Mouse (Mus musculus): ENCODE results near the gene Ttc12.

Ttc12 gene

DNA sequence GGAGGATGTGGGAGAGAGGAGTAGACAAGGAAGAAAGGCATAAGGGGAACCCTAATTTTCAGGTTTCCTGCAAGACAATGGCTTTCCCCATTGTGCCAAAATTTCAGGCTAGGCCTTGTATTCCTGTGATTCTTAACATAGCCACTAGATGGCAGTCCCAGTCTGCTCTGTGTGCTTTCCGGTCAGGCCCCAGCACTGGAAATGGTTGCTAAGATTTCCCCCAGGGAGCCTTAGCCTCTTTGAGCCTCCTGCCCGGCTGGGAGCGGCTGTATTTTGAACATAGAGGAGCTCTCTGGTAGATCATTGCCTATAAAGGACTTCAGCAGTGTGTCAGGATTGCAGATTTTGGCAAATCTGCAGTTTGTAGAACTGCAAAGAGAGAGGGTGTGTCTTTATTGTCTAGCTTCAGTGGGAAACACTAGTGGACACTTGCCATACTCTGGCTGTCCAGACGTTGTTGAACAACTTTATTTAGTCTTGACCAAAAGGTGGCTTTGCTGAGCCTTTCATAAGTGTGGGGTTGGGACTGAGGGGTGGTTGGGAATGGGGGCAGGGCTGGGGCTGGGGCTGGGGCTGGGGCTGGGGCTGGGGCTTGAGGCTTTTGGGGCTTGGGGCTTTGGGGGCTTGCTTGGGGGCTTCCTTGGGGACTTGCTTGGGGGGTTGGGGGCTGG, 8.1 kb upstream of the Ttc12 start:
- in situ Hi-C loops (cut with MboI, MseI), result loop anchor here (5.0 to 25.0 kb wide), 5 partner anchors 532 to 1268 kb away; partner anchors contain the start of gene Htr3b (in 1 of the 2)

DNA sequence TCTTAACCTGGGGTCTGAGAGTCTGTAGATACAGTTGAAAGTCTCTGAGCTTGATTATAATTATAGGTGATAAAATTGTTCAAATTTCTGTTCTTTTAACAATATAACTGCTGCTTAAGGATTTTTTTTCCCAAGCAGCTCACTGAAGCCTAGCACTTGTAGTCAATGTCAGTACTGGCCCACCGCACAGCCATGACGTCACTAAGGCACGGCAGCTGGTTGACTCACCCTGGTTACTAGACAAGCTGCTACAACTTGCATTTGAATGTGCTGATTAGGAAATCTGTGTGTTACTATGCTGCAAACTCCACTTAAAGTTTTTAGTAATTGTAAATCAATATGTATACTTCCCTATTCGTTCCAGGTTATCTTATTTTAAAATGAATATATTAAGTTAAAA, 4.6 kb upstream of the Ttc12 start:
- in situ Hi-C loops (cut with MboI, MseI), result loop anchor here (5.0 to 25.0 kb wide), 5 partner anchors 528 to 1272 kb away; partner anchors contain the start of gene Htr3b (in 1 of the 2)

DNA sequence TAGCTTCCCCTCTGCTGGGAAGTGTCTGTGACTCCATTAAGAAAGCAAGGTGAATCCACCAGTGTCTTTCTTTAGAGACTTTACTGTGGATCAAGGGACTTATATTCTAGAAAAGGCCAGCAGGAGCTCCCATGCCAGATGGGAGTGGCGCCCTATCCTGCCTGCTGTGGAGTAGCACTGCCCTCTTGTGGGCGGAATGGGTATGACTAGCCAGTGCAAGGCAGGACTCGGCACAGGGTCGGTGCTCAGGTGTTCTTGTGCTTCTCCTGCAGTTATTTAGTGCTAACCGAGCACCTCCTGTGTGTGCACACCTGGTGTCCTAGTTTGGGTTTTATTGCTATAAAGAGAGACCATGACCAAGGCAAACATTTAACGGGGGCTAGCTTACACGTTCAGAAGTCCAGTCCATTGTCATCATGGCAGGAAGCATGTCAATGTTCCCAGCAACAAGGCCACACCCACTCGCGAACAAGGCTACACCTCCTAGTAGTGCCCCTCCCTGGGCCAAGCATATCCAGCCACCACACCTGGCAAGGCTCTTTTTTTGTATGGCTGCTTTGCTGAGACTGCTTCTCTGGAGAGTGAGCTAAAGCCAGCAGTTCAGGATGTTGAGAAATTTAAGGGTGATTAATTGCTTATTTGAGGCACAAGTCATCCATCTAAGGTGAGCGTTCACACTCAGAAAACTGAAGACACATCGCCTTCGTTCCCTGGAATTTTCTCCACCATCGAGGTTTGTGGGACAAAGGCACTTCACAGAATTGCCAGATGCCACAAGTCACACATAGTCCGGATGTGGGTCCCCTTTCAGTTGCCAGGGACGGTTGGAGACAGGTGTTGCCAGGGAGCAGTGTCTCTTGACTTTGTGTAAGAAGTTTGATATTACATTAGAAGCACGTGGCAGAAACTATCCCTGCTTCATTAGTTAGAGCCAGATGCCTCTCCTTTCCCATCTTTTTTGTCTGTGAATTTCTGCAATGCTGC, 3.2 kb upstream of the Ttc12 start:
- in situ Hi-C loops (cut with MboI, MseI), result loop anchor here (5.0 to 25.0 kb wide), 5 partner anchors 242 to 1098 kb away; partner anchors contain the start of gene Htr3b (in 1 of the 2)

DNA sequence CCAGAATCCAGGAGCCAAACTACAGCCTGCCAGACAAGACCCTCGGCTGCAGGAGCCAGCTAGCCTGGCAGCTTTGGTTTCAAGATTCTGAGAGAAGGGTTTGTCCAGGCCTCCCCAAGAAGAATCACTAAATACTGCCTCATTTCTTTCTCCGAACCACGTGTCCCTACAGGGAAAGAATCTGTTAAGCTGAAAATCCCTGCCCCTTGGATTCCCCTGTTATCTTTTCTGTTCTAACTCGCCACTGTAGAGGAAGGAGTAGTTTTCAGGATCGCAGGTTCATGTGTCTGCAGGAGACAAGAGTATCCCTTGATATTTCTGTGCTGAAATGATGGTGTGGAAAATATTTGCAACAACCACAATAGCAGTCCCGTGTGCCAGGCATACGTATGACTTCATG, 2.2 kb upstream of the Ttc12 start:
- in situ Hi-C loops (cut with MboI, MseI), result loop anchor here (5.0 to 25.0 kb wide), 5 partner anchors 241 to 1099 kb away; partner anchors contain the start of gene Htr3b (in 1 of the 2)

DNA sequence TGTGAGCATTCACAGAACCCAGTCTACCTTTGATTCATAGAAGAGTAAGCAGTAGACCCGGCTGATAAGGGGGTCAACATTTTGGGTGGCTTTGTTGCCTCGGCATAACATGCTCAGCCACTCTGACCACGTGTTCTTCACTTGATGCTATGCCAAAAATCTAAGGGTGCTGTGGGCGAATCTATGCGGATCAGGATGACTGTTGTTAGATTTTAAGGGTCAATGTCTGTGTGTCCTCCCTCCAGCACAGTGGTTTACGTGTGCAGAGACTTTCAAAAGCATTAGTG, 1.6 kb upstream of the Ttc12 start:
- in situ Hi-C loops (cut with MboI, MseI), result loop anchor here (5.0 to 25.0 kb wide), 5 partner anchors 240 to 1100 kb away; partner anchors contain the start of gene Htr3b (in 1 of the 2)

DNA sequence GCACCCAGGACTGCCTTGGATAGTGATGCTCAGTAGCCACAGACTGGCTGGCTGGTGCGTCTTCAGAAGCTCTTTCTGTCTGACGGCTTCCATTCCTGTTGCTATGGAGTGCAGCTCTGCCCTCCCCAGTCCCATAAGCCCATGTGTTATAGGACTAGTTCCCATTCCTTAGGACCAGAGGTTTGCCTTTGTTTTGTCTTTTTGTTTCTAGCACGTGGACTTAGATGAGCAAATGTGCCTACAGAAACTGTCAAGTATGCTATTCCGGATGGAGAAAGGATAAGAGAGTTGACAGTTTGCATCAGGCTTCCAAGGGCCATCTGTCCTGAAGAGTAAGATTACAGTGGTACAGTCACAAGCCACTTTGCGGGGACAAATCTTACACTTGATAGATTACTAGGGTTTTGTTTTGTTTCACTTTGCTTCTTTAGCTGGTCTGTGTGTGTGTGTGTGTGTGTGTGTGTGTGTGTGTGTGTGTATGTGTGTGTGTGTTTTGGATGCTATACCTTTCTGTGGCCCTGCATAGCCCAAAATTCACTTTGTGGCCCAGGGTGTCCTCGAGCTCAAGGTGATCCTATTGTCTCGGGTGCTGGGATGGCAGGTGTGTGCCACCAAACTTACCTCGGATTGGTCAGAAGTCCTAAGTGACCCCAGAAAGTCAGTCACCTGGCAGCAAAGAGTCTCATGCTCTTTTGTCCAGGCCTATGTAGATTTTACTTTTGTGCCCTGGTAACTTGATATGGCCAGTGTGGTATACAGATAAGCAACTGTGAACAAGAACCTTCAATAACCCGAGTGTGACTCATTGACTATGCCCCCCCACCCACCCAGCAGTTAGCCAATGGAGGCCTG, 1.0 kb upstream of the Ttc12 start:
- in situ Hi-C loops (cut with MboI, MseI), result loop anchor here (5.0 to 25.0 kb wide), 5 partner anchors 240 to 1100 kb away; partner anchors contain the start of gene Htr3b (in 1 of the 2)

DNA sequence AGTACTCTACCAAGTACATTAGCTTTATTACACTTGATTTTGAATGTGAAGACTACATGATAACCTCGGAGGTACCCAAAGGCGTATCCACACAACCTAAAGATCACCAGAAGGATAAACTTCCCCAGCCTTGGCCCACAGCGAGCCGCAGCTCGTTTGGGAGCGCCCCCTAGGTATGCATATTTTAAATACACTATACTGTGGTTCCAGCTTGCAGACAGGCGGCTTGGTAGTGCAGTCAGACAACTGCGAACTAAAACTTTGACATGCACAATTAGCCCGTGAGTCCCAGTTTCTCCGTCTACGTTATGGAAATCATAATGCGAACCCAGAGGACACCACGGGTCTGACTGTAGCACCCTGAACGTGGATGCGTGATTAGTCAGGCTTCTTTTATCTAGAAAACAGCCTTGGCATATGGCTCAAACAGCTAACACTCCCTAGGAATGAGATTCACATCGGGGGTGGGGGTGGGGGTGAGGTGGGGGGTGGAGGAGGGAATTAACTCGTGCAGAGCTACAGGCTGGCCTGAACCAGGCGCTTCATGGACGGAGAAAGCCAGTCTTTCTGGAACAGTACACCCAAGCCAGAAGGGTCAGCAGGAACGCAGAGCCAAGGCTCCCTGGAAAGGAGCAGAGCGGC, 654 bp downstream of the Ttc12 start:
- in situ Hi-C loops (cut with MboI, MseI), result loop anchor here (5.0 to 25.0 kb wide), 5 partner anchors 238 to 1102 kb away; partner anchors contain the start of gene Htr3b (in 1 of the 2)

DNA sequence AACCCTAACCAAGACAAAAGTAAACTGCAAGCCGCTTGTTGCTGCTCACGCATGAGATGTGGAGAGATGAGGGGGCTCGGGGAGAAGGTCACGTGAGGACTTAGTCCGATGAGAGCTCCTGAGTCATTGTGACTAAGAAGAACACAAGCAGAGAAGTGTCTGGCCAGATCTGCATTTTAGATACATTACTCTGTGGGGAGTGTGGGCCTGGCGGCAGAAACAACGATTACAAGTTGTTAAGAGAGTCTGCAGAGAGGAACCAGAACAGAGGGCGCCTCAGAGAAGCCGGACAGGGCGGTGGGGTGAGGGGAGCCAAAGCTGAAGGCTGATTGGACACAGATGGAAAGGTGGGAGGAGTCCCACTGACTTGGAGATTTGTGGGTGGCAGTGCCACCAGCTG, 2.7 kb downstream of the Ttc12 start:
- in situ Hi-C loops (cut with MboI, MseI), result loop anchor here (10.0 to 25.0 kb wide), 3 partner anchors 489 to 1104 kb away; partner anchors contain the start of gene Htr3b (in 1 of the 2)

DNA sequence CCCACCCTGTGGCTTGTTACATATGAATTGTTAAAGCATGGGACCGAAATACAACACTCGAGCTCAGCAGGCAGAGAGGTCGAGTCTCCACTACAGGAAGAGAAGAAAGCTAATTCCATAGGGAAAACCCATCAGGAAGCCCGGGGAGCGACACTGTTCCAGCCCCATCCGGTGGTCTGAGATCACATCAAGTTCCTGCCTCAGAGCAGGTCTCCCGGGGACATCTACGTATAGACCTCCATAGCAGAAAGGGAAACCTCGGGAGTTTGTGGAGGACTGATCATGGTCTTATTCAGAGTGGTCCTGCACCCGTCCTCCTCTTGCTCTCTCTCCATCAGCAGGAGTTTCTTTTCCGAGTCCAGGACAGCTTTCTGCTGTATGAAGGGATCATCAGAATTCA, 13.9 kb downstream of the Ttc12 start:
- in situ Hi-C loops (cut with MboI, MseI), result loop anchor here in 1 of 2 experiments (25.0 kb wide), 1 partner anchor 835 kb away; no protein-coding TSS in a partner anchor

DNA sequence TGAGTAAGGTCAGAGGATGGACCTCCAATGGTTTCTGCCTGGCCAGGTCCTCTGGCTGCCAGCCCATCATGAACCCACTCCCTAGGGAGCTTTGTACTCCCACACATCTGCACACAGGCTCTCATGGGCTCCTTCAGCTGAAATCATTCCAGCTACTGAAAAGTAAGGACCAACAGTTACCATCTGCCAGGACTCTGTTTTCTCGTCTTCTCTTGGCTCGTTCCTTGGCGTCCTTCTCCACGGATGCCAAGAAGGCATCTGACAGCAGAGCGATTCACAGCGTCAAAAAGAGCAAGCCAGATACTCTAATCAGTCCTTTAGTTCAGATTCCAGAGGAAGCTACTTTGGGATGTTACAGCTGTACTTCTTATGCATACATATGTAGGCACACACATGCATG, 15.1 kb downstream of the Ttc12 start:
- in situ Hi-C loops (cut with MboI, MseI), result loop anchor here in 1 of 2 experiments (25.0 kb wide), 1 partner anchor 834 kb away; no protein-coding TSS in a partner anchor

DNA sequence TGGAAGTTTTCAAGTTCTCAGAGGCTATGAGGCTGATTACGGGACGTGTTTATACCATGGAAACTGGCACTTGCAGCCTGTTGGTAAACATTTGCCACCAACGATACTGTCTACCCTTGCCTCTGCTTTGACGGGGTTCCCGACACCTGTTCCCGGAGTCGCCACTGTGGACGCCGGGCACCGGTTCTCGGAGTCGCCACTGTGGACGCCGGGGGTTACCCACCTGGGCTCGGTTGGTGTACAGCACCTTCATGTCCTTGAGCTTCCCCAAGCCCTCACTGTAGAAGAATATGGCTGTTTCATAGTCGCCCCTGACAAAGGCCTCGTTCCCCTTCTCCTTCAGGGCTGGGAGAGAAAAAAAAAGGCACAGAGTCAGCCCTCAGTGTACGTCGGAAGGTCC, 16.0 kb downstream of the Ttc12 start:
- in situ Hi-C loops (cut with MboI, MseI), result loop anchor here in 1 of 2 experiments (25.0 kb wide), 1 partner anchor 833 kb away; no protein-coding TSS in a partner anchor

DNA sequence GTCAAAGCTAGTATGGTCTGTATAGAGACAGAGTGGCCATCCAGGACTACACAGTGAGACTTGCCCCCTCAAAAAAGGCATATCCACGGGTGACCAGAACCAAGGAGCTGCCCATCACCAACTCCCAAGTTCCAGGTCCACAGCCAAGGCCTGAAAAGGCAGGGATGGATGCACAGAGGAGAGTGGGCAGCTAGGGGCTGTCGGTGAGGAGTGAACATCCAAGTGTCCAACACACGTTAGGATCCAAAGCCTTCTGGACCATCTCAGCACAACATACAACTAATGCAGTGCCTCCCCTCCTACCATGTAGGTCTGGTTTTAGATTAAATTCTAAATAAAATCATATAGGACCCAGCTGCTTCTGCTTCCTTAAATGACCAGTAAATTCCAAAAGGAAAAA, 29.9 kb downstream of the Ttc12 start:
- in situ Hi-C loops (cut with MboI, MseI), result loop anchor here in 1 of 2 experiments (5.0 to 25.0 kb wide), 2 partner anchors 59 to 819 kb away; no protein-coding TSS in a partner anchor

DNA sequence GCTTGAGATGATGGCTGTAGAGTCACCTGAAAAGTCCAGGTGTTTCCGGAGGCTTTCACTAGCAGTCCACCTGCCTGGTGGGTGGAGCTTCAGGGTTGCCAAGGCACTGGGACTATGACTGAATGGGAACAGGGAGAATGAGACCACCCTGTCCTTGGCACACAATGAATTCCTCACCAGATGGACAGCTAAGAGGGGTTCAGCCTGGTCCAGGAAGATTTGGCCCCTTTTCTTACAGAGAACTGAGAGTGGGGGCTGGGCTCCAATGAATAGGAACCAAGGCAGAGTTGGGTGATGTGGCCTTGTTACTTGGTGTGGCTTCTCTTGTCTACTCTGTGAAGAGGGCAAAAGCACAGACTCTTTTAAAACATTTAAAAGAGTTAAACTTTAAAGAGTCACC, 33.6 kb downstream of the Ttc12 start:
- in situ Hi-C loops (cut with MboI, MseI), result loop anchor here in 1 of 2 experiments (25.0 kb wide), 1 partner anchor 815 kb away; no protein-coding TSS in a partner anchor

DNA sequence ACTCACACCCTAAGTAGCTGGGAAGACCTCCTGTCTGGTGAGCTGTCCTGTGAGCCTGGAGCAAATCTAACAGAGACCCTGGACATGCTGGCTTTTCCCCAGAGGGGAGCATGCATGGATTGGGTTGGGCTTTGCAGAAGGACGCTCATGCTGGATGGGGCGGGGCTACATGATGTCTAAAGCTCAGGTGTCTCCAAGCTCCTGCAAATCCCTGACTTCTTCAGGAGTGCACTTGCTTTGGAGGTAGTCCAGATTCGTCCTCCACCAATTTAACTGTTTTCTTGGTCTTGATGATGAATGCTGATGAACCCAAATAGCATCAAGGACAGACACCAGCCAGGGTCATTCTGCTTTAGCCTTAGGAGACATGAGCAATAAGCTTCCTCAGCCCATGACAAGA, 35.5 kb downstream of the Ttc12 start:
- in situ Hi-C loops (cut with MboI, MseI), result loop anchor here in 1 of 2 experiments (25.0 kb wide), 1 partner anchor 813 kb away; no protein-coding TSS in a partner anchor

DNA sequence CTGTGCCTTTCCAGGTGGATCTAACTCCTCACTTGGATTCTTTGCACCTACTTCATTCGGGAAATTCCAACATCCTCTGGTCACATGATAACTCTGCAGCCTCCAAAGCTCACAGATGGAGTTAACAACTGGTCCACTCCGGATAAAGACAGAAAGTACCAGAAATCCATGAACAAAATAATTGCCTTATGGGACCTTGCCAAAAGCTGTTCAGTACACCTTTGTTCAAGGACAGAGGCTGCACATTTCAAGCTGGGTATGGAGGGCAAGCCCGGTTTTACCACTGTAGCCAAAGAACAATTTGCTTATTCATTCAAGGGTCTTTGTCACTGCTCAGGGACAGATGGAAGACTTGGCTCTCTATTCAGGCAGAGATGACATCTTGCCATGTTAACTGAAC, 43.4 kb downstream of the Ttc12 start:
- in situ Hi-C loops (cut with MboI, MseI), result no loop called here

DNA sequence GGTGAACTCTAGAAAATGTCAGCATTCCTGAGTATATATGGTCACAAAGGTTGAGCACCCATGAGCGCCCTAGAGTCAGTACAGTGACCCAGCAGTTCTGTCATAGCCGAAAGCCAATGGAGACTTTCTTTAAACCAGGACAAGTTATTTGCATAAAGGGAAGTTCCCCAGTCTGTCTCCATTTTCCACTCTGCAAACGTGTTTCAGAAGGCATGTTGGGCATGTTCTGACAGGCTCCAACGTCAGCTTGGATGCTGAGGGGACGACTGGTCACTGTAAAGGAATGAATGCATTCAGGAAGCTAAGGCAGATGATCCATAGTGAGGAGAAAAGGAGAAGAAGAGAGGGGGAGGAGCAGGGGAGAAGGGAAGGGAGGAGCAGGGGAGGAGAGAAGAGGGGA, 58.5 kb downstream of the Ttc12 start:
- in situ Hi-C loops (cut with MboI, MseI), result no loop called here

DNA sequence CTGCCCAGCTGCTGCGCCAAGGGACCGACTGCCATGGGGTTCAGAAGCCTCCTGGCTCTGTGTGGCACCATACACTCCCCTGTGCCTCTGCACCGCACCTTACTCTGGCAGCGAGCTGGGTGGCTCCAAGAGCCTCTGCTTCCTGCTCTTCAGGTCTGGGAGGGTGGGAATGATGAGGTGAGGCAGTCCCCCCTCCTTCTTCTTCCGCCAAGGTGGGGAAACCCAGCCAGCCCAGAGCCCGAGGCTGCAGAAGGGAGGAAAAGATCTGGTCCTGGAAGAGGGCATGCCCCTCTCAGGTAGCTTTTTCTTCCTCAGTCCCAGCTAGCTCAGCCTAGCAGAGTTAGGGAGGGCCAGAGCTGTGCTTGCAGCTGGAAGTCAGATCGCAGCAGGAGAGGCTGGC, 59.1 kb downstream of the Ttc12 start, which contains the start of gene Ankk1:
Gene Ankk1, minus strand, starts transcription at position 101 of the 400 bp plus-strand sequence.
- in situ Hi-C loops (cut with MboI, MseI), result no loop called here

DNA sequence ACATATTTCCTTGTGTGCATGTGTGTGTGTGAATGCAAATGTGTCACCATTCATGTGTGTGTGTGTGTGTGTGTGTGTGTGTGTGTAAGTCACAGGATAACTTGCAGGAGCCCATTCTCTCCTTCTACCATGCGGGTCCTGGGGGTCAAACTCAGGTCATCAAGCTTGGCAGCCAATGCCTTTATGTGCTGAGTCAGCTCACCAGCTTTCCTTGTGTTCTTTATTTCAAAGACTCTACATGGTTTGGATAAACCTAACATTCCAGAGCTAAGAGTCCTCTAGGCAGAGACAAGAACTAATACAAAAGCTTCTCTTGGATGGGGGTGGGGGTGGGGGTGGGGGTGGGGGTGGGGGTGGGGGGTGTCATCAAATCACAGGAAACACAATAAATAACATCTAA, 60.4 kb downstream of the Ttc12 start:
- in situ Hi-C loops (cut with MboI, MseI), result no loop called here

DNA sequence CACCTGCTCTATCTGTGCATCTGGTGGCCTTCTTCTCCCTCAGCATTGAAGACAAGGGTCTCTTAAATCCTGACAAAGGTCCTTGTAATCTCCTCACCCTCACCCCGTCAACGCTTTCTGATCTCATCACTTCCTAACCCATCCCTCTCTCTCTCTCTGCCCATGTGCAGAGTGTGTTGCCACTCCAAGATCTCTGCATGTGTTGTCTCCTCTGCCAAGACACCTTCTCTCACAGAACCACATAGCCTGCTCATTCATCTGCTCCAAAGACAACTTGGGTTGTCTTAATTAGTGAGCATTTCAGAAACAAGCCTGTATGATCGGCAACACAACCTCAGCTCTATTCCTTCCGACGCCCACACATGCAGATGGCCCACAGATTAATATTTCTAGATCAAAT, 62.2 kb downstream of the Ttc12 start:
- in situ Hi-C loops (cut with MboI, MseI), result no loop called here

DNA sequence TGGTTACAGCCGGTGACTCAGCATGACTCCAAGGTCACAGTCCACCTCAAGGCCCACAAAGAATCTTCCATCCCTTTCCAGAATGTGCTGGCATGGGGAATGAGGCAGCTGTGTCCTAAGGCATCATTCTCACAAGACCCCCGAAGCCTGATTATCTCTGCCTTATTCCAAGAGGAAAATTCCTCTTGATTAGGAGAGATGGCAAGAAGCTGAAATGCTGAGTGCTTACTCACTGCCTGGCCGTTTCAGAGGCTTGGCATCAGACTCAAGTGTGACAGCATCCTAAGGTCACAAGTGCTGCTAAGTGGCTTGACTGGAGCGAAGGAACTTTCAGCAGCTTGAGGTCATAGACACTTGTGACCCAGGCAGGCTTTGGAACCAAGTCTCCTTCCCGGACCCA, 75.4 kb downstream of the Ttc12 start:
- in situ Hi-C loops (cut with MboI, MseI), result no loop called here
